Mouse (Mus musculus): Measurements from ENCODE around the gene Ahrr.

Gene Ahrr

GRCm38 (mm10) chr13:74292167-74292566 is at the start of gene Ahrr:
Gene Ahrr (minus strand): TSS chr13:74292331.
- DNase-seq = no peak

GRCm38 (mm10) chr13:74341036-74341435 is 48.9 kb upstream of the Ahrr start:
- no peak for DNase-seq

GRCm38 (mm10) chr13:74329321-74329720 is 37.2 kb upstream of the Ahrr start:
- no peak for DNase-seq

DNA sequence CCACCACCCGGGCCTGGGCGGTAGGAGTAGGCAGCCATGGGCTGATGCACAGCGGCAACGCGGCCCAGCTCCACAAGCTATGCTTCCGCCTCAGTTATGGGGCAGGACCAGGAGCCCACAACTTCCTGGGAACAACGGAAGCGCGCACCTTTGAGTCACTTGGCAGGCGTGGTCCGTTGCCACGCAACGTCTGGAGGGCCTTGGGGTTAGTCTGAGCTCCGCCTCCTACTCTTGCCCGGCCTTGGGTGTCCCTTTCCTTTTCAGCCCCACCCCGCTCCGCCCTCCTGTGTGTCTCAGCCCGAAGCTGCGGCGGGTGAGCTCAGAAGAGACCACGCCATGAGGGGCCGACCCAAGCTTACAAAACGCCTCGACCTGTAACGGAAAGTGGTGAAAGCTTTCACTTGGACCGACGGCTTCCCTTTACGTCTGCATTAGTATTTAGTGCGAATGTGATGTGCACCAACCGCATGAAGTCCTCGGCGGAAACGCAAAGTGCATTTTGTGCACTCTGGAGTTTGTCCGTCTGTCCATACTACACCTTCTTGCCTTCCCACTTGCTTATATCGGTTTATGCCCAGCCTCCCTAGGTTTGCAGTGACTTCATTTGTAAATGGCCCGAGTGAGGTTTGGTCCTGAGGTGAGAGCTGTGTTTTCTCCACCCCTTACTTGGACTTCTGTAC is 25.2 kb upstream of the Ahrr start, which contains the start of gene Pdcd6:
Pdcd6 (minus strand) TSS at position 411 of the 680 bp plus-strand sequence.
- peak; percentile 92 for DNase-seq

DNA sequence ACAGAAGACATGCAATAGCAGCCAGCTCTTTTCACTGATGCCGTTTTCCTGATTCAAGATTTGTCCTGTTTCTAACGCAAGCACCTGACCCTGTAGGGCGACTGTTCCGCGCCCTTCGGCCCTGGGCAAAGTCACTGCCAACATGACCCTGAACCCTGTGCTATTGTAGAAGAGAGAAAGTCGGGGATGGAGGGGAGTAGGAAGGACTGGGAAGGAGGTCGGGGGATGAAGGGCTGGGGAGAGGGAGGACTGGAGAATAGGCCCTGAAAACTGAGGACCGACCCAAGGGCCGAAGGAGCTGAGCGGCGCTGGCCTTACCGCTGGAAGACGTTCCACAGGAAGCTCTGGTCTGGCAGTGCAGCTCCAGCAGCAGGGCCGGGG is 24.6 kb upstream of the Ahrr start:
- DNase-seq = no peak

DNA sequence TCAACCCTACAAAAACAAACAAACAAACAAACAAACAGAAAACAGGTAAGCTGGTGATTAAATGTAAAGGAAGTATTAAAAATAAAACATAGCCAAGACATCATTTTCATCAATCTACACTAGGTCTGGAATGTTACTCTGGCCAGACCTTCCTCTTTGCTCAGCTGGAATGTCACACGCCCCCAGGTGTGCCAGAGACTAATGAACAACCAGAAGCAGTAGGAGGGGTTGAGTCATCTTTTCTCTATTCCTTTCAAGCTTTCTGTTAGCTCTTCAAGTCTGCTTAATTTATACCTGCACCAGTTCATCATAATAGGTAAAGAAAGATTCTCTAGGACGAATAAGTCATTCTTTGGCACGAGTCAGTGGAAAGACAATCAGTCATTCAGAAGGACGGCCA is 24.3 kb upstream of the Ahrr start:
- no peak for DNase-seq

DNA sequence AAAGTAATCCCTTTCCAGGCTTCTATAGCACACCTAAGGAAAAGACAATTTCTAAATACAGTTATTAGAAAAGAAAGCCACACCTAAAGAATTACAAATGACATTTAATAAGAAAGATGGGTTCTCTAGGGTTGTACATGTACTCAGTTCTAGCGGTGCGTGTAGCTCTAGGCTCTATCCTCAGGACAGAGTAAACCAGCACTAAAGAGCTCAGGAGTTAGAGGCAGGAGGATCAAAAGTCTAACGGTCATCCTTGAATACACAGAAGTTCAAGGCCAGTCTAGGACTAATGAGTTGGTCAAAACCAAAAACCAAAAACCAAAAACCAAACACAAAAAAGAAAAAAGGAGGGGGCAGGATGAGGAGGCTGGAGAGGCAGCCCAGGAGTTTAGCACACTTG is 22.5 kb upstream of the Ahrr start:
- DNase-seq = no peak

- no peak for DNase-seq
Measured at GRCm38 (mm10) chr13:74305780-74306179, 13.6 kb upstream of the Ahrr start.

- DNase-seq = no peak
Measured at GRCm38 (mm10) chr13:74305380-74305779, 13.2 kb upstream of the Ahrr start.

- no peak for DNase-seq
Measured at GRCm38 (mm10) chr13:74302050-74303037, 10.2 kb upstream of the Ahrr start.

- DNase-seq = no peak
Measured at GRCm38 (mm10) chr13:74301607-74301984, 9.5 kb upstream of the Ahrr start.

DNA sequence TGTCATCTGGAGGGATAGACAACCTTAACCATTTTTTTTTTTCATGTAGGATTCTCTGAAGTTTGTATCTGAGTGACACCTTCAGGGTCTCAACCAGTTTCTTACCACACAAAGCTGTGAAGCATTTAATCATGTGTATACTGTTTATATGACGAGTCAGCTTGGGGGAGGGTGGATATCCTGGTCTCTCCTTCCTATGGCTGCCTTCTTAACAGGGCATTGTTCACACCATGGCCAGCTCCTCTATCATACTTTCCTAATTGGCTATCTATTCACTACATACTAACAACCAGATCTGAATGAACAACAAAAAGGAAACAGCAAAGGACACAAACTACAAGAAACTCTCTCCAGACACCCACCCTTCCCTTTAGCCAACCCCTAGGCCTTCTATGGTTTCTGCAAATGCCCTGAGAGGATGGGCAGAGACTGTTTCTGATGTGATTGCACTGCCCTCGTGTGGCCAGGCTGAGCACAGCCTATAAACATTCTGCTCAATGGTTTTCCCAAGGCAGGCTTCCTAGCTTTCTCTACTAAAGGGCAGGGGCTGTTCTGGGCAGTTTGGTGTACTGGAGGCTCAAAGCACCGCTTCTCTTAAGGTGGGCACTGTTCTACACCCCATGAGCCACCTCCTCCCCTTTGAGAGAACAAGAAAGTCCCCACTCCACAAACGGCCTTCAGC is 8.9 kb upstream of the Ahrr start:
- peak; percentile 37 for DNase-seq

DNA sequence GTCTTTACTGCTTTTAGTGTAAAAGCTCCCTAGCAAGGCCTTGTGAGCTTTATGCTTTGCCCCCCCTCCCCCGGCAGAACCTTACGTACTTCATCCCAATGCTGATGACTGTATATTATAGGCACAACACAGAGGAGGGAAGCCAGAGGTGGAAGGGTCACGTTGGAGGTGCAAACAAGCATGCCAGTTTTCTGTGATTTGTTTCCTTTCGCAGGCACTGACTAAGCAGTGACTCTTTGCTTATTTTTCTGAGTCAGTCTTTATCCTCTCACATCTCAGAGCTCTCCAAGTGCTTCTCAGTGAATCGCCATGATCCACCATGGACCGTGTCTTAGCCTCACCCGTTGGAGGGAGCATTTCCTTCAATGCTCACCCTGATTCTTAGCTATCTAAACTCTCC is 4.2 kb upstream of the Ahrr start:
- DNase-seq = no peak

DNA sequence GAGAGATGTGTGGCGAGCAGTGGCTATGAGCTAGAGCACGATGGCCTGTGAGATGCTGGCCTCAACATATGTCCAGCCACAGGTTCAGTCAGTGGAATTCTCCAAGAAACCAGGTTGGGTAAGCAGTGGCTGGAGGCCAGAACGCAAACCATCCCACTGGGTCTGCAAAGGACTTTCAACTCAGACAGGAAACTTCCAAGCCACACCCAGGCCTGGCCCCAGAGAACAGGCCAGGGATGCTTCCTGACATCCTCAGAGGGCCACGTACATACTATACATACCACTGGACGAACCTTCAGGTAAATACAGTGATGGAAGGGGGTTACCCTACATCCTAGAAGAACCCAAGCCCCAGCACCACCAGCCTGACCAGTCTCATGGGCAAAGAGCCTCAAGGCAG is 2.5 kb downstream of the Ahrr start:
- no peak for DNase-seq

- DNase-seq = no peak
Measured at GRCm38 (mm10) chr13:74282299-74282698, 9.8 kb downstream of the Ahrr start.

DNA sequence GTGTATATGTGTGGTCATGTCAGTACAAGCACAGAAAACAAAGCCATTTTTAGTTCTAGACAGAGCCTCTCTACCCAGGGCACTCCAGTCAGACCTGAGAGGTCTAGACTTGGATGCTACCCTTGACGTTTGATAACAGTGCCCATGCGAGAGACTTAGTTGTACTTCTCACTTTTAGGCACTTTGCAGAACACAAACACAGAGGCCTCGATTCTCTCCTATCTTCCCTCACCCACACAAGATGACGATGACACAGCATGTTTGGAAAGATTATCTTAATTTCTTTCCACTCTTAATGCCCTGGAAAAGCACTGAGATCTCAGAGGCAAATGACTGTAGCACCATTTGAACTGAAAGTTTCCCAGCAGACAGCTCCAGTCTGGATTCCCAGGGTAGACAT is 16.4 kb downstream of the Ahrr start:
- no peak for DNase-seq

- no peak for DNase-seq
Measured at GRCm38 (mm10) chr13:74260231-74260992, 31.7 kb downstream of the Ahrr start.

DNA sequence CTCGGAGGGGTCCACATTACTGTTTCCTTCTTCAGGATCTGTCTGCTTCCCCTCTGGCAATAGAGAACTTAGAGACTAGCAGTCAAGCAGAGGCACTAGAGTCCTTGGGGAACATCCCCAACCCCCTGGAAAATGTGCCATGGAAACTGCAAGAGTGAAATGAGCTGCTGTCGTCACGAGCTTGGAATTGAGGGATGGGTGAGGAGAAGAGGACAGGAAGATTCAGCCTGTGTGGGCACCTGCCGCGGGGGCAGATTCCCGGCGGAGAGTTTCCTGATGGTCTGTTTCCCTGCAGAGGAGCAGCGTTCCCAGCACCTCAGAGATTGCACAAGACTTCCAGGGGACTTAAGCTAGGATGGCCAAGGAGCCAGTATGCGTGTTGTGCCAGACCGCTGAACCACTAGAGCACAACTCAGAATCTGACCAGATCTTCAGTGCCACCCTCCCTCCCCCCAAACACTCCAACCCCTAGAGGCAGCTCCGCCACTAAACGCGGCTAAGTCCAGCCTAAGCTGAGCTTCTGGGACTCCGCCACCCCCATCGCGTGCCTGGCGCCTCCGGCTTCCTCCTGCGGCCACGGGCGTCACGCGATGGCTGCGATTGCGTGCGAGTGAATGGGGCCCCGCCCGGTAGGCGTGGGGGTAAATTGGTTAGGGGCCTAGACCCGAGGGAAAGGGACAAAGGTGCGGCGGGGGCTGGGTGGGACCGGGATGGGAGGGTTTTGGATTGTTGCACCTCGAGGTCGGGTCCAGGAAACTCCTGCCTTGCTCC is 32.5 kb downstream of the Ahrr start:
- no peak for DNase-seq

GRCm38 (mm10) chr13:74246494-74246893 is 45.6 kb downstream of the Ahrr start:
- DNase-seq = no peak

GRCm38 (mm10) chr13:74245899-74246231 is 46.3 kb downstream of the Ahrr start:
- DNase-seq = no peak

DNA sequence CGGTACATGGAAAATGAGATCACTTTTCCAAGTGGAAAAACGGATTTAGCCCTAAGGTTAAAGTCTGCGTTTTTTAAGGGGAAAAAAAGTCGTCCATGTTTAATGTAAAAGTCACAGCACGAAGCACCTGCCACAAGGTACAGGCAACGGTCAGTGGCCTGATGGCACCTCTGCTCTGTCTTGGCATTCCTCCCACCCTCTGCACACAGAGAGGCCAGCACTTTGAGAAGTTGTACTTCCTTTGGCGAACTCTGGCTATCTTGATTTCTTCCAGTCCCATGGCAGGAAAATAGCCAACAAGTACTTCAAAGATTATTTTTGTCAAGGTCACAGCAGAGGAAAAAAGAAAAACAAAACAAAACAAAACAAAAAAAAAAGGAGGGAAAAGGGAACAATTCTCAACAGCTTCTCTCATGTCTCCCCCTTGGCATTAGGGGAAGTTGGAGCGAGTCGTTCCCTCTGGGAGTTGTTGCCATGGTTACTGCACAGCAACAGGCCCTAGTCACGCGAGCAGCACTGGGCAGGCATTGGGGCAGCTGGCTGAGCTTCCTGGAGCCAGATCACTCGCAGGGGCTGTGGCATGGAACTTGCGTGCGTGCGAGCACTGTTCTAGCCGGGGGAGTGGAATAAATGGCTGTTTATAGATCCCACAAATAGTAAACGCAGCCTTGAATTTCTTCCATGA is 46.8 kb downstream of the Ahrr start:
- peak; percentile 3 for DNase-seq
